Mouse (Mus musculus): ENCODE results near the gene Prkg1. TPM values are rescaled to one million over a fixed set of nuclear protein-coding genes. Genes with fewer than 3 reads are reported as not detected.
"Not testable (repeated sequence)": the region's sequence is repeated elsewhere in the genome, so short reads cannot be mapped to it uniquely, and the experiment has no call there.

Prkg1 gene
- total RNA-seq, 4 experiments from 2014 or later: 13.9 to 18.1 (median 15.9) TPM

DNA sequence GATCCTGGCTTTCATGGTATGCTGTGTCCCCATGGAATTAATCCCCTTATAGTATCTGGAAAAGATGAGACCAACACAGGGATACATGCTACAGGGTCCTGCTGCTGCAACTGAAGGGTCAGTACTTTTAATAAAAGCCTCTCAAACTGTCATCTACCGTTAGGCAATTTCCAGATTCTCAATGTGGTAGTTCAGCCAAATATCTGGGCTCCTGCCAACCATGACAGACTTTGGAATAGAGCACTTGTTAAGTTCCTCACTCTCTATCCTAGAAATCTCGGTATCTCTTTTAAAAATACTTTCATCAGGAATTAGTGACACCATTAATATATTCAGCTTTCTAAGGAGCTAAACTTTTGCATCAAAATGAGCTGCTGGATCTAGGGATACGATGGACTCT, 428.5 kb downstream of the Prkg1 start:
- DNase-seq (ENCODE audit: low spot score in 2 of 2): no peak

DNA sequence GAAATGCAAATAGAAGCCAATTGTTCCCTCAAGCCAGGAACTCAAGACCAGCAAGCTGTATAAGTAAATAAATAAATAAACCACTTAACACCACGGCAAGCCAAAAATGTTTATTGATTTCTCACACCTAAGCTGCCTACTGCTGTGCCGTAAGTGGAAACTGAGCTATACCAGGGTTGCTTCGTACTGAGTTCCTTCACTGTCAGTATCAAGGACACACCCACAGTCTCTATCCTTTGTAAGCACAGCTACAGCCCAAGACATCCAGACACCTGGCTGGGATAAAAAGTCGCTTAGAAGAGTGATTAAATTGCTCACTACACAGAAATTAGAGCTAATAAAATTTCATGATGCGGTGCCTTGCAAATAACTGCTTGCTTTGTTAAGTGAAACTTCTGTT, 434.9 kb downstream of the Prkg1 start:
- DNase-seq (ENCODE audit: low spot score in 2 of 2): no peak

DNA sequence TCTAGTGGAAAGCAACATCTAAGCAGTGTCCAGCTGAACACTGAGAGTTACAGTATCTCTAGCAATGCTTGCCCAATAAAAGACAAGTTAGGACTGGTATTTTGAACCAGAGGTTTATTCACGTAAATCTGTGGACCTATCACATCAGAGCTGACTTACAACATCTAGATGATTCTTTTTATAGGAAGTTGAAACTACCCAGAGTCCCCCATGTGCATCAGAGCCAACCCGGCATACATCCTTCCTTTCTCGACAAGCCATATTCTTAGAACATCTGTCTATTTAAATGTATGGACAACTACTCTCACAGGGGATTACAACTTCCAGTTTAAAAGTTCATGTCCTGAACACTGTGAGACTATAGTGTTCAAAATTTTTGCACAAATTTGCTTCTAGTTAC, 460.1 kb downstream of the Prkg1 start:
- no peak for DNase-seq (ENCODE audit: low spot score in 2 of 2)

DNA sequence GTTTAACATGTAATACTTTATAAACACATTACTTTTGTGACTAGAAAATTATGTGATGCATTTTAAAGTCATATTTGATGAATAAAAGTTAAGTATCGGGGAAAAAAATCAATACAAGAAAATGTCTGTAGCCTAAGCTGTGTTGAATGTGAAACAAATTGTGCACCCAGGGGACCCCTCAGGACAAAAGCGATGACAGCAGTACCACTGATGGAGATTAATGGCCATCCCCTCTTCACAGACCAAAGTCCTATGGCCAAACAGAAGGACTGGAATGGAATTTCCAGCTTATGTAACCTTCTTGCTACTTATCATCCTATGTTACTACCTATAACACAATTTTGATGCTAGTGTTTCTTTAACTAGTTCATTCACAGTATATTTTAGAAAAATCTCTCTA, 473.6 kb downstream of the Prkg1 start:
- no peak for DNase-seq (ENCODE audit: low spot score in 2 of 2)

DNA sequence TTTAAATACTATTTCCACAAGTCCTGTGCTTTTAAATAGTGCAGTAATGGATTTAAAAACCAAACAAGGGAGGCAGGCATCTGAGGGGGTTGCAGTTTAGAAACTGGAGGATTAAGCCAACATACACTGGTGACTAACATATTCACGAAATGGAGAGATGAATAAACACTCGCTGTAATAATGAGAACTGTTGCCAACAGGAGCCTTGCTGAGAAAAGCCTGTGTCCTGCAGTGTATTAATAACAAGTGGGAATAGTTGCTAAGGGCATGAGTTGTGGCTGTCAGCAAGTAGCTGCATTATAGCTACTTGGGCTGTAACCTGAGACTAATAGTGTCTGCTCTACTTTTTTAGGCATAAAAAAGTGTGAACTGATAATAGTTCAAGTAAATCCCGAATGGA, 480.3 kb downstream of the Prkg1 start:
- DNase-seq (ENCODE audit: low spot score in 2 of 2): no peak

DNA sequence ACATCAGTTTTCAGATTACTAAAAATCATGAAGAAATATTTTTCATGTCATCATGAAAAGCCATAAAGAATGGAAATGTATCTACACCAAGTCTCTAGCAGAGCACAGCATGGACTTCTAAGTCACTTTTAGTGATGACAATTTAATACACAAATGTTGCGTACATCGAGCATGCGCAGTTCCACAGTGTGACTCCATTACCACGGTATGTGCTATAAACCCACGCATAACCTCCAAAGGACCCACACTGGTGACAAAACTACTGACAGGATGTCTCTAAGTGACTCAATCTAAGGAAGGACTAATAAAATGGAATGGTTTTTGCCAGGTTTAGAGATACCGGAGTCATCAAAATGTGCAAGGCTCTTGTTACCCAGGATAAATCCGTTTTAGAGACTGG, 480.7 kb downstream of the Prkg1 start:
- DNase-seq (ENCODE audit: low spot score in 2 of 2): no peak

DNA sequence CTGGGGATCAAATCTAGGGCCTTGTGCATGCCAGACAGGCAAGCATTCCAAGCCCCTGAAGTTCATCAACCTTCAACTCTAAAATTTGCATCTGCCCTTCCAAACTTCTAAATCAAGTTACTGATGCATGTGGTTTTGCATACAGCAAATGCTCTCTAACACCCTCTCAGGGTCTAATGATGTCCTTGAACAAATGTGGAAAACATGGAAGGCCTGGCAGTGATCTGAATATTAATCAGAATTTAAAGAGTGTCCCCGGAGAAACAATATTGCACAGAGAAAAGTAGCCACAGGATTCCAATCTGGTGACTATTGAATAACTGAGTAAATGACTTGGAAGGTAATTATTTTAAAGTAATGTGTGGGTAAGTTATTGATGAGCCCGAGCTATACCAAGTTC, 481.2 kb downstream of the Prkg1 start:
- no peak for DNase-seq (ENCODE audit: low spot score in 2 of 2)

DNA sequence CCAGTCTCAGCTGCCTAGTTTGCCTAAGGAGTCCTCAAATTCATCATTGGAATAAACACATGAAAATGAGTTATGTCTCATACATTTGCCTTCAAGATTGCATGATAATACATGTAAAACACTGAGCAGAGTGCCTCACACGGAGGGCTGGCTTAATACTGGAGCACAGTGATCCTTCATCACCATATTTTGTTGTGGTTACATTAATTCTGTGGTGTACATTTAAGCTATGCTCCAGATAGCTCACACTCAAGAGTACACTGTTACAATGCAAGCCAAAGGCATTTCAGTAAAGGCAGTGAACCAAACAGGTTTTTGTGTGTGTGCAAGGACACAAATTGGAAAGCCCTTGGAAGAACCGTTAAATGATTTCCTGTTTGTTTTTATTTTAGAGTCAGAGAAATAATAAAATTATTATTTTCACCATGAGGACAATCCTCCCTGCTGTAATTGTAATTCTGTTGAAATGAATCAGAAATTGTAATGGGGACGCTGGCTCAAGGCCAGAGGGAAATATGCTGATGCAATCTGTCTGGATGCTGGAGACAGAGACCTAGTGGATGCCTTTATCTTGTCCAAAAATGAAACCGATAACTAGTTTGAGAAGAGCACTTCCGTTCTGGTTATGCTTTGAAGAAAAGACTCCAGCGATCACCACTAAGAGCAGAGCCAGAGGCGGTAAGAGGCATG, 484.9 kb downstream of the Prkg1 start:
- DNase-seq (ENCODE audit: low spot score in 2 of 2): no peak

DNA sequence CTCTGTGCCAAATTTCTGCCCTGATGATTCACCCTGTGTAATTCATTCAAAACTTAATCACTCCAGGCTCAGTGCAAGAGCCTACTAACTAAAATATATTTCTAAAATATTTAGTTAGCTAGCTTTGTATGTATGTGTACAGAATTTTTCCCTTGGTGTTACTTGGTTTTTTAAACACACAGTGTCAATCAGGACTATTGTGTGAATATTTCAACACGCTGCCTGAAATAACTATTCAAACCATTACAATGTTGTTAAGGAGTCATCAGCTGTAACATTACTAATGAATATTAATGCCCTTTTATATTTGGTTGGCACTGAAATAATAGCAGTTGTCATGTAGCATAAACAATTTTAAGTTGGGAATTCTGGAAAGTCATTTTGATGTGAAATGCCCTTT, 502.4 kb downstream of the Prkg1 start:
- no peak for DNase-seq (ENCODE audit: low spot score in 2 of 2)

DNA sequence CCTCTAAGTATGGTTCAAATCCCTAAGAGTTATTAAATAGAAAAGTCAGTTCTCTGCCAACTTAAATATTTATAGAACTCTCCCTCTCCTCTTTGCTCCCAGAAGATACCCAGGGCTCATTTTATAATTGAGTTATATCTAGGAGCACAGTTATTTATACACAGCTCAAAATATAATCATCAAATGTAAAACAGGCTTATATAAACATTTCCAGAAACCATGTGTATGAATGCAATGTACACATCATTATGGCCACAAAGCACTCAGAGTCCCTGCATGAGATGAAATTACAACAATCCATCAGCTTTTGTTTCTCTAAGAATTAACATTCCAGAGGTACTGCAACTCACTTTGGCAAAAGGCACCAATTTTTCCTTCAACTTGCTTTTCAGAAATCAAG, 504.3 kb downstream of the Prkg1 start:
- DNase-seq (ENCODE audit: low spot score in 2 of 2): no peak

DNA sequence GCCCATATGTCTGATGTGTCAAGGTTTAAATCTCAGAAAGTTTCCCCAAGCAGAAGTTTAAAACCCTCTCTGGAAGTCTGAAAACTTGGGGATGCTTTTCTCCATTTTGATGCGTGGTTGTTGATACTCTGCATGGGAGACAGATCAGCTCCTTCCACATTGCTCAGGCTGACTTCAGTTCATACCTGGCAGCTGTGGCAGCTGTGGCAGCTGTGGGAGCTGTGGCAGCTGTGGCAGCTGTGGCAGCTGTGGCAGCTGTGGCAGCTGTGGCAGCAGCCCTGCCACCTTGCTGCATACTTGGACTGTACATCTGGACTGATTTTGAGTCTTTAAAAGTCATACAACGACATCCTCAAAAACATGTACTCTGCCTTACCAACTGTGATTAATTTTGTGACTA, 509.1 kb downstream of the Prkg1 start:
- DNase-seq (ENCODE audit: low spot score in 2 of 2): no peak

DNA sequence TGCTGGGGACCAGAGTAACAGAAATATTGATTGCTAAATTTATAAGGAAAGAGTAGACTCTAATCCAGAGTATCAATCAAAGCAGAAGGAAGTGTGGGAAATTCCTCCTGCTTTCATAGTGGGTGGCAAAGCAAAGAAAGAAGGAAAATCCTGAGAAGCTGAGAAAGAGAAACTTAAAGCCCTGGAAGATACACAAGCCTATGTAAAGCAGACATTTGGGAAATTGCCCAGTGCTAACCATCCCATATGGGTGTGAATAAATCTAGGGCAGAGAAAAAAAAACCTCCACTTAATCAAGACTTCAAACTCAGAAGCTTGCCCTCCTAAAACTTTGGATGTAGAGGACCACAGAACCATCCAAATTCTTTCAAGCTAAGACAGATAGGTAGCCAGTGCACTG, 532.4 kb downstream of the Prkg1 start:
- no peak for DNase-seq (ENCODE audit: low spot score in 2 of 2)

DNA sequence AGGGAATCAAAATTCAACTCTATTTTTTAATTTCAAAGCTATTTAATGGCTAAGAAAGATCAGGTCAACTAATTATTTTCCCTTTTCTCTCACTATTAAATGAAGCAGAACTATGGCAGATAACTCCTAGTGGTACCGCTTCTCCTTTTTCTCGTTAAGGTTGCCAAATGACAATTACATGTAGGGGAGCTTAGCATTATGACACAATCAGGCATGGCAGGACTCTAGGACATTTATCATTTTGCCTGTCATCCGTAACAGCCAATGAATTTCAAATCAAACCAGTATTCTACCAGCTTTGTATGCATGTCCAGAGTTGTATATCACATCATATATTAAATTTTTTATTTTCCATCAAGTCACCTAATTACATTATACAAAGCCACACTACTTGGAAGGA, 536.4 kb downstream of the Prkg1 start:
- DNase-seq (ENCODE audit: low spot score in 2 of 2): no peak

DNA sequence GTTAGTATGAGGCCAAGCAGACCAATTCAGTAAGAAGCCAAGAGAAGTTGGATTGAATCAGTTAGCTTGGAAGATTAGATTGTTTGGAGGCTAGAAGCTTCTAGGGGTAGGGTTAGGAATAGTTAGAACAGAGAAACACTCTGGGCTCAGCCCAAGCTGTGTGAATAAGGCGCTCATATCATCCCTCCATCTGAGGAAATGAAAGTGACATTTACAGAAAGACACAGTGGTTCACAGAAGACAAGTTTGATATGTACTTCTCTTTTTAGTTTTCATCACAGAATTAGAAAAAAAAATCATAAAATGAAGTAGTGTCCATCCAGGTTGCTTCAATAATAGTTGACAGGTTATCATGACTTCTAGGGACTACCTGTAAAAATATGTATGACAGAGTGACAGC, 541.4 kb downstream of the Prkg1 start:
- no peak for DNase-seq (ENCODE audit: low spot score in 2 of 2)

DNA sequence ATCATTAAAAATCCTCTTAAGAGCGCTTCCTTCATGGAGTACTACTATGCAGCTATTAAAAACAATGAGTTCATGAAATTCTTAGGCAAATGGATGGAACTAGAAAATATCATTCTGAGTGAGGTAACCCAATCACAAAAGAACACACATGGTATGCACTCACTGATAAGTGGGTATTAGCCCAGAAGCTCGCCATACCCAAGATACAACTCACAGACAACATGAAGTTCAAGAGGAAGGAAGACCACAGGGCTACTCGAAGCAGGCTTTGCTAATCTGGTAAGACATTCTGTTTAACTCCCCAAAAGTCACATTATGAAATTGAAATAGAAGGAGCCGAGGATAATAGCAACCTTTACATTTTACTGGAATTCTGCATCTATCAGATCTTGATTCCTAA, 545.6 kb downstream of the Prkg1 start:
- not testable (repeated sequence) for DNase-seq (ENCODE audit: low spot score in 2 of 2)

DNA sequence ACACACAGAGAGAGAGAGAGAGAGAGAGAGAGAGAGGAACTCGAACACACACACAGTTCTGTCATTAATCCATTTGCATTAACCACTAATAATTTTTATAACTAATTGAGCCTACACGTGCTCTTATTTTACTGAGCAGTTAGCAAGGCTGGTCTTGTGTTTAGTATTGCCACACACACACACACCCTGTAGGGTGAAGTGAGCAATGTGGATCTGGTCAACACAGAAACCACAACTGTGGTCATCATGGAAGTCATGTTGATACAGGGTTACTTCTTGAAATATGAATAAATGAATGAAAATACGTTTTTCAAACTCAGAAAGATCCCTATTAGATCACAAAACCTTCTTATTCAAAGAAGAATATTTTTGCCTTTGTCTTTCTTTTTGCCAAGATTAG, 554.0 kb downstream of the Prkg1 start:
- no peak for DNase-seq (ENCODE audit: low spot score in 2 of 2)

DNA sequence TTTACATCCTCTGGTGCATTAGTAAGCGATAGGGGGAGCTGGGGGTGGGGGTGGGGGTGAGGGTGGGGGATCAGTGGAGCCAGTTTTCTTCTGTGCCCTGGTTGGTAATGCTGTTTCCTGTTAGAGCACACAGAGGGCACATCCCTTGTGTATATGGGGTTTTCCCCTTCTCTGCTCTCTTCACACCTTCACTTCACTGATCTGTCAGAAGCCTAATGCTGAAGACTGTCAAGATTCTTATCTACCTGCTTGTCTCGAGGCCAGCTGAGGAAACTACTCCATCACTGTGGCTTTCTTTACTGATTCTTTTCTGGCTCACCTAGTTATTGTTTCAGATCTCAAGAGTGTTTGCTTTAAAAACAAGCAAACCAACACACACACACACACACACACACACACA, 554.4 kb downstream of the Prkg1 start:
- DNase-seq (ENCODE audit: low spot score in 2 of 2): no peak

DNA sequence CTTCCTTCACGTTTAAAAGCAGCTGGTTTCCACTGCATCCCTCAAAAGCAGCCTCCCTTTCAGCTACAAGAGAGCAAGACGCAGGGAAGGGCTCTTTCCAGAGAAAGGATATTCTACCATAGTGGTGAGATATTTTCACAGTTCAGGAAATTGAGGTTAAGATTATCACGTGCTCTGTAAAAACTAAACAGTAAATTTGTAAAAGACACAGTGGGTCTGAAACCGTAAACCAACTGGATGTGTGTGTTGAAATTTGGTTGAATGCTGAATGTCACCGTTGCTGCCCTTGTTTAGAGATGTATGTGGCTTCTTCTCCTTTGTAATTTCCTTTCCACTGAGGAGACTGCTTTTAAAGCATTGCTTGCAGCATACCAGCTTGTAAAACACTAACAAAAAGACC, 565.2 kb downstream of the Prkg1 start:
- DNase-seq (ENCODE audit: low spot score in 2 of 2): no peak

DNA sequence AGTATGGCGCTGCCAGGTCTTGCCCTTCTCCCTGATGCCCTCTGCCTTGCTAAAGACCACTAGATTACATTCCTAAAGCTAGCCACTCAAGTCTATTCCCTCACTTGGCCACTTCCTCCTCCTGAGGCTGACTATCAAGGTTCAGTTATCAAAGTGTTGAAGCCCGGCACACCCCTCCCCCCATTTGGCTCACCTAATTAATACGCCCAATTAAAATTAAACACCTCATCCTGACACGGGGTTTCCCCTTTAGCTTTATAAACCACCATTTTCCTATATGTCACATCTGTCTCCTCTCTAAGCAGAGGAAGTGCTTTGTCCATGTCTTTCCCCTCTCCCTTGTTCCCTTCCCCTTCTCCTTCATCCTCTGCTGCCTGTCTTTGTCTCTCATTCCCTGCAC, 566.4 kb downstream of the Prkg1 start:
- DNase-seq (ENCODE audit: low spot score in 2 of 2): no peak

DNA sequence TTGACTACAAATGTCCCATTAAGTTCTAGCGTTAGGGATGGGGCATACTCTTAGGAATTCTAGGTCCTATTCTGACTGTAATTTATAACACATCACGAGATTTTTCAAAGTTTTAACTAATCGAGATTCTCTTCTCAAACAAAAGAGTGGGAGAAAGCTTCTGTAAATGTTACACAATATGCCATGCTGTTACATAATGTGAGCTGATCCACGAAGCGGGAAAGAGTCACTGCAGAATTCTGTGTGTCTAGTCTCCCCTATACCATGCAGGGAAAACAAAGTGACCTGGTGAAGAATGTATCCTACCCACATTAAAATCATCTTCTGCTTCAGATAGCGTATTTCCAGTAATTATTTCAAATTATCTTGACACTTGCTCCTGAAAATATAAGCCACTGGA, 567.8 kb downstream of the Prkg1 start:
- no peak for DNase-seq (ENCODE audit: low spot score in 2 of 2)

DNA sequence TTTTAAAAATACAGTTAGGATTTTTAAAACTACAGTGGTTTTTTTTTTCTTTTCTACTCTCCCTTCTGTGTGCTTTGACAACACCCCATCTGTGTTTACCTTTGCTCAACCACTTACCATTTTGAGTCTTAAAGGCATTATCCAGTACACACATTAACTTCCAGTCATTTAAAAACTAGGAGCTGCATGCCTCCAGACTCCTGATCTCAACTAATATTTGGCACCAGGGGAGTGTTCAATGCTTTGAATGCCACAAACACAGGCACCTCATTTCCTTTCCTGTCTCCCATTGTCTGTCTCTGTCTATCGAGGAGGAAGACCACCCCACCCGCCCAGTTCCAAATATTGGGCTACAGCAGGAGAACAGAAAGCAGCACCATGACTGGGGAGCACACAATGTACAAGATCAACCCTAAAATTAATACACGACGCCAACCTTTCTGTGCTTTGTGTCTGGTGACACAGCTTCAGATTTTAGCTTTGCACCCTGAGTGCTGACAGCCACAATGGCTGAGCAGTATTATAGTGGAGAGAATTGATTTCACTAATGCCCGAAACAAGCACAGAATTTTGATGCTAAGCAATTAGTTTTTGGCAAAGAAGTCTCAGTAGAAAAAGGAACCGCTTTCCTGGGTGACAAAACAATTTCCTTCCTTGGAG, 576.1 kb downstream of the Prkg1 start:
- DNase-seq (ENCODE audit: low spot score in 2 of 2): no peak

DNA sequence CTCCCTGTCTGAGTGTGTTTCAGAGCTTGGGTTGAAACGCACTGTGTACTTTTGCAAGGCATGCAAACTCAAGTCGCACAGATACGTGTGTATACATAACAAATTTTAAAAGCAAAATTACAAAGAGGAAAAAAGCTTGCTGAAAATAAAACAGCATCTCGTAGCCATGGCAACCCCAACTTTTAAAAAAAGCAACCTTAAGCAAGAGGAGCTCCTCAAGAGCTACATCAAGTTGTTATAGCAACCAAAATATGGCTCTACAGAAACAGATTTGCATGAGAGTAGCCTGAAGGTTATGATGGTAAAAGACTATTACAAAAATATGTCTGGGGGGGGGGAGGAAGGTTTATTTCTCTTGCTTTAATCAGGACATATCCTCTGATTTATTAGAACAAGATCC, 584.1 kb downstream of the Prkg1 start:
- DNase-seq (ENCODE audit: low spot score in 2 of 2): peak in 1 of 2 experiments; percentile 57

DNA sequence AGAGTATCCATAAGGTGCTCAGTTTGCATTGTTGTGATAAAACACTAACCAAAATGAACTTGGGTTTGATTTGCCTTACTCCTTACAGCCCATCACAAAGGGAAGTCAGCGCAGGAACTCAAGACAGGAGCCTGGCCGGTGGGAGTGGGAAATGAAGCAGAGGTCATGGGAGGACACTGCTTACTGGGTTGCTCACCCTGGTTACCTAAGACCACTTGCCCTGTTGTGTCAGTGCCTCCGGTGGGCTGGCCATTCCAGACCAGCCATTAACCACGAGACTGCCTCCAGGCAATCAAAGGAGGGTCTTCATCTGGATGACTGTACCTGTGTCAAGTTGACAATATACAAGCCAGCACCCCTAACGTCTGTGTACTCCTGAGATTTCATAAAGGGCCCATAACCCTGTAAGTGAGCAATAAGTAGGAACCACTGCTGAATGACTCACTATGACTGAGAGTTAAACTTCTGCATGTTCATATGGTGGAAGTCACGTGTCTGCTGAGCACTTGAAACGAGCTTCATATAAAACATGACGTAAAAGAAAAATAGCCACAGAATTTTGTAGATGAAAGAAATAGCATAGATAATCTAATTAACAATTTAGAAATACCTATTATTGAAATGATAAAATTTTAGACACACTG, 587.4 kb downstream of the Prkg1 start:
- DNase-seq (ENCODE audit: low spot score in 2 of 2): no peak

All from left cerebral cortex, adult 8-10 months (tissue).